Mouse (Mus musculus) Patski (cell line): ENCODE results near the gene Rab12. TPM values are rescaled to one million over a fixed set of nuclear protein-coding genes. Genes with fewer than 3 reads are reported as not detected.

Experiments used
- ATAC-seq: fragments of 100-300 bp; one replicate; pipeline ENCODE4 v1.8.0; 2021
- CTCF ChIA-PET: fragments of 350-600 bp; sonication (Branson Sonifier 250); formaldehyde crosslinking; loops from one replicate; lab custom pipeline; 2022; ENCODE audit warnings: inconsistent platforms; lab: Charles Lee
- POLR2A ChIA-PET: fragments of 350-600 bp; sonication (Branson Sonifier 250); formaldehyde crosslinking; loops from one replicate; lab custom pipeline; 2022; ENCODE audit warnings: antibody characterized with exemption, inconsistent platforms; lab: Charles Lee
- DNase-seq: peaks from one replicate; pipeline ENCODE4 v3.0.0-alpha.2; 2011; ENCODE audit warnings: low read depth, low spot score
- H3K27me3 ChIP-seq: fragments of 371-371 bp; one replicate; pipeline ENCODE4 v1.5.1; 2021
- CTCF ChIP-seq: fragments of 100-300 bp; IDR thresholded peaks from one replicate; pipeline ENCODE4 v1.5.1; 2021
- in situ Hi-C: fragments of 300-500 bp; cut with MboI; formaldehyde crosslinking; loops from 3 replicates; pipeline ENCODE4 v1.11.1; 2018; ENCODE audit warnings: low pct_unique_long_range_greater_than_20kb, mixed read lengths
- polyA plus RNA-seq: library from polyadenylated mRNA; unstranded; gene quantifications from one replicate; pipeline ENCODE4 v1.2.3, GENCODE M21; 2021

Gene Rab12
- polyA plus RNA-seq, 1 experiment from 2014 or later, result 79.8 TPM

GRCm38 (mm10) chr17:66502865-66503264 lies 16.7 kb downstream of the Rab12 start:
- ATAC-seq (no peak), DNase-seq (no peak)
- POLR2A ChIA-PET, result interaction anchor here (1.4 kb wide), 1 partner anchor 16 kb away, joined by 3 read pairs; no protein-coding TSS in a partner anchor
- in situ Hi-C loops, result no loop called here
- H3K27me3 ChIP-seq, result no peaks in the 10 kb centered on the region
- no peak for TF ChIP-seq CTCF
- CTCF ChIA-PET, result interaction anchor here (1.3 to 1.4 kb wide), 4 partner anchors 9 to 52 kb away, joined by 3 read pairs; no protein-coding TSS in a partner anchor

GRCm38 (mm10) chr17:66498598-66498997 lies 20.9 kb downstream of the Rab12 start:
- POLR2A ChIA-PET, result no interaction called here
- in situ Hi-C loops, result no loop called here
- TF ChIP-seq CTCF, result no peak
- no peaks in the 10 kb centered on the region for H3K27me3 ChIP-seq
- DNase-seq, result no peak
- CTCF ChIA-PET, result no interaction called here
- no peak for ATAC-seq

GRCm38 (mm10) chr17:66496589-66496988 lies 22.9 kb downstream of the Rab12 start:
- no peaks in the 10 kb centered on the region for H3K27me3 ChIP-seq
- DNase-seq (no peak), ATAC-seq (no peak)
- ChIA-PET CTCF (no interaction called here), POLR2A (interaction anchor here (1.1 kb wide), 1 partner anchor 9 kb away, joined by 3 read pairs; no protein-coding TSS in a partner anchor)
- in situ Hi-C loops, result no loop called here
- no peak for TF ChIP-seq CTCF

GRCm38 (mm10) chr17:66490022-66490601 lies 29.4 kb downstream of the Rab12 start:
- in situ Hi-C loops, result no loop called here
- peak; percentile 90 for TF ChIP-seq CTCF
- CTCF ChIA-PET, result interaction anchor here (0.7 to 0.9 kb wide), 4 partner anchors 12 to 262 kb away, joined by 3 to 4 read pairs (median 3); no protein-coding TSS in a partner anchor
- no peaks in the 10 kb centered on the region for H3K27me3 ChIP-seq
- no peak for DNase-seq
- ATAC-seq, result peak; percentile 47
- POLR2A ChIA-PET, result interaction anchor here (0.6 kb wide), 2 partner anchors 11 to 1688 kb away, joined by 3 to 4 read pairs; no protein-coding TSS in a partner anchor

GRCm38 (mm10) chr17:66486576-66486975 lies 33.0 kb downstream of the Rab12 start:
- ChIA-PET CTCF (interaction anchor here (1.0 to 1.7 kb wide), 3 partner anchors 12 to 251 kb away, joined by 3 to 9 read pairs (median 6); no protein-coding TSS in a partner anchor), POLR2A (no interaction called here)
- DNase-seq (no peak), ATAC-seq (no peak)
- H3K27me3 ChIP-seq, result no peaks in the 10 kb centered on the region
- in situ Hi-C loops, result loop anchor here (5.0 to 10.0 kb wide), 2 partner anchors 249 to 332 kb away; no protein-coding TSS in a partner anchor
- no peak for TF ChIP-seq CTCF

GRCm38 (mm10) chr17:66485742-66486141 lies 33.8 kb downstream of the Rab12 start:
- ATAC-seq (peak; percentile 25), DNase-seq (no peak)
- no peaks in the 10 kb centered on the region for H3K27me3 ChIP-seq
- TF ChIP-seq CTCF, result peak; percentile 80
- POLR2A ChIA-PET, result no interaction called here
- in situ Hi-C loops, result loop anchor here (5.0 to 10.0 kb wide), 2 partner anchors 248 to 331 kb away; no protein-coding TSS in a partner anchor
- CTCF ChIA-PET, result interaction anchor here (0.7 to 2.0 kb wide), 4 partner anchors 20 to 245 kb away, joined by 3 to 9 read pairs (median 3); no protein-coding TSS in a partner anchor

GRCm38 (mm10) chr17:66484965-66485364 lies 34.6 kb downstream of the Rab12 start:
- no peak for ATAC-seq

GRCm38 (mm10) chr17:66483651-66484454 lies 35.7 kb downstream of the Rab12 start:
- H3K27me3 ChIP-seq, result no peaks in the 10 kb centered on the region
- no peak for DNase-seq
- ChIA-PET POLR2A (no interaction called here), CTCF (interaction anchor here (1.1 to 2.0 kb wide), 3 partner anchors 12 to 249 kb away, joined by 5 to 9 read pairs (median 8); no protein-coding TSS in a partner anchor)
- no peak for ATAC-seq
- in situ Hi-C loops, result loop anchor here (10.0 kb wide), 1 partner anchor 329 kb away; no protein-coding TSS in a partner anchor
- TF ChIP-seq CTCF, result no peak

More at GRCm38 (mm10) chr17:66484965-66485364, 34.6 kb downstream of the Rab12 start:
- TF ChIP-seq CTCF, result no peak
- in situ Hi-C loops, result loop anchor here (5.0 to 10.0 kb wide), 2 partner anchors 248 to 330 kb away; no protein-coding TSS in a partner anchor
- ChIA-PET CTCF (interaction anchor here (0.7 to 2.0 kb wide), 5 partner anchors 19 to 250 kb away, joined by 3 to 9 read pairs (median 3); no protein-coding TSS in a partner anchor), POLR2A (no interaction called here)
- no peaks in the 10 kb centered on the region for H3K27me3 ChIP-seq
- no peak for DNase-seq

GRCm38 (mm10) chr17:66481295-66481694 lies 38.2 kb downstream of the Rab12 start:
- ATAC-seq (no peak), DNase-seq (no peak)
- ChIA-PET POLR2A (no interaction called here), CTCF (no interaction called here)
- no peaks in the 10 kb centered on the region for H3K27me3 ChIP-seq
- no peak for TF ChIP-seq CTCF
- in situ Hi-C loops, result loop anchor here (10.0 kb wide), 1 partner anchor 326 kb away; no protein-coding TSS in a partner anchor
